Mouse (Mus musculus) intestine, embryonic 16.5 days (tissue): ENCODE measurements around the gene Vps54. TPM values are rescaled to one million over a fixed set of nuclear protein-coding genes. Genes with fewer than 3 reads are reported as not detected.
"Not testable (repeated sequence)": the region's sequence is repeated elsewhere in the genome, so short reads cannot be mapped to it uniquely, and the experiment has no call there.

ENCODE experiments used
- ATAC-seq: fragments of 200-750 bp; cut with Nextera tagmentation; 2 replicates; pipeline ENCODE4 v1.8.0; 2017; ENCODE audit warnings: moderate TSS enrichment, moderate library complexity
- H3K27ac ChIP-seq: fragments of 300-500 bp; sonication (generic); 2 replicates; pipeline ENCODE4 v1.5.1; 2014; ENCODE audit warnings: mild to moderate bottlenecking, low read length
- H3K27me3 ChIP-seq: fragments of 300-500 bp; sonication (generic); replicated peaks from 2 replicates; pipeline ENCODE4 v1.6.1; 2014; ENCODE audit warnings: low read length, control low read depth, mixed read lengths; ENCODE audit not compliant: control insufficient read depth, insufficient read depth
- H3K36me3 ChIP-seq: fragments of 300-500 bp; sonication (generic); 2 replicates; pipeline ENCODE4 v1.6.1; 2014; ENCODE audit warnings: low read length, control low read depth; ENCODE audit not compliant: control insufficient read depth, insufficient read depth
- H3K4me1 ChIP-seq: fragments of 300-500 bp; sonication (generic); 2 replicates; pipeline ENCODE4 v1.6.1; 2014; ENCODE audit warnings: low read length, control low read depth, mixed read lengths; ENCODE audit not compliant: control insufficient read depth, insufficient read depth
- H3K4me2 ChIP-seq: fragments of 300-500 bp; sonication (generic); 2 replicates; pipeline ENCODE4 v1.6.1; 2014; ENCODE audit warnings: low read depth, low read length, control low read depth
- H3K4me3 ChIP-seq: fragments of 300-500 bp; sonication (generic); 2 replicates; pipeline ENCODE4 v1.5.1; 2014; ENCODE audit warnings: mild to moderate bottlenecking, low read length
- H3K9ac ChIP-seq: fragments of 300-500 bp; sonication (generic); 2 replicates; pipeline ENCODE4 v1.6.1; 2014; ENCODE audit warnings: low read depth, low read length
- H3K9me3 ChIP-seq: fragments of 300-500 bp; sonication (generic); 2 replicates; pipeline ENCODE4 v1.6.1; 2016; ENCODE audit warnings: low read length, control low read depth; ENCODE audit not compliant: control insufficient read depth
- WGBS: fragments of 180-500 bp; shearing (Covaris S2); extraction: QIAGEN DNeasy Blood & Tissue Kit; methylation state at CpG from one replicate; pipeline ENCODE4 v1.1.7; 2014; 5-methylcytosine and 5-hydroxymethylcytosine counted together
- polyA plus RNA-seq: library from polyadenylated mRNA; unstranded; fragments of >200 nt; fragmentation: Nextera tagmentation; extraction: Ambion mirVana; gene quantifications from 2 replicates; pipeline ENCODE4 v1.2.1, GENCODE M21; 2015

The Vps54 gene
- polyA plus RNA-seq, result 8.6 and 9.6 TPM in 2 replicates

DNA sequence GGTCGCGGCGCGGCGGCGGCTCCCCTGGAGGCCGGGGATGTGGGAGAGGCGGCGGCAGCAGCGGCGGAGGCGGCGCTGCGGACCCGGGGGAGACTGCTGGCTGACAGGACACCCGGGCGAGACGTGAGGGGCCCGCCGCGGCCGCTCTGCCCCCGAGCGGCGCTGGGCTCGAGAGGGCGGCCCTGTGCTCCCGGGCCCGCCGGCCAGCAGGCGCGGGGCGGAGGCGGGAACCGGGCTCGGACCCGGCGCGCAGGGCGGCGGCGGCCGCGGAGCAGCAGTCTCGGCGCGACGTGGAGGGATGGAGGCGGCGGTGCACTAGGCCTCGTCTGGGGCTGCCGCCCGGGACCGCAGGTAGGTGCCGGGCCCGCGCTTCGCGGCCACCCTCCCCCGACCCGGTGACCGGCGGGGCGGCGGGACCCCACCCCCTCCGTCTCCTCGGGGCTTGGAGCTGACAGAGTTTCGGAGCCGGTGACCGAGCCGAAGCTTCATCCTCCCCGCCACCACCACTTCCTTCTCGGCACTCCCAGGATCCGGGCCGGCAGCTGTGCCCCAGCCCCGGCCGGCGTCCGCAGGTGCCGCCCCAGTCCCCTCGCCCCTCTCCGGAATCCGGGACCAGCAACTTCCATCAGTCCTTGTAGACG is at the start of gene Vps54:
Gene Vps54 (plus strand): TSS at position 261 of the 641 bp plus-strand sequence.
- WGBS, result under 1% methylated on average over 66 of the region's 84 CpGs
- peak; percentile 86 for ATAC-seq
- peak within 1 kb of the TSS; percentile 69 for H3K4me2 ChIP-seq
- no peaks in the 10 kb centered on the region for H3K9me3 ChIP-seq
- H3K36me3 ChIP-seq, result no peaks in the 10 kb centered on the region
- H3K9ac ChIP-seq, result peak within 1 kb of the TSS; percentile 99
- no peaks in the 10 kb centered on the region for H3K27me3 ChIP-seq
- peak within 1 kb of the TSS; percentile 95 for H3K27ac ChIP-seq
- peaks cover 6% of the 10 kb centered on the region for H3K4me1 ChIP-seq
- H3K4me3 ChIP-seq, result peak within 1 kb of the TSS; percentile 89

GRCm38 (mm10) chr11:21191821-21192220 is 47.3 kb upstream of the Vps54 start:
- H3K9me3 ChIP-seq, H3K27ac ChIP-seq, H3K36me3 ChIP-seq, H3K4me3 ChIP-seq, H3K4me2 ChIP-seq, ATAC-seq, H3K9ac ChIP-seq, H3K4me1 ChIP-seq, H3K27me3 ChIP-seq: not testable (repeated sequence)
- 82% methylated on average over 8 of the region's 8 CpGs for WGBS

DNA sequence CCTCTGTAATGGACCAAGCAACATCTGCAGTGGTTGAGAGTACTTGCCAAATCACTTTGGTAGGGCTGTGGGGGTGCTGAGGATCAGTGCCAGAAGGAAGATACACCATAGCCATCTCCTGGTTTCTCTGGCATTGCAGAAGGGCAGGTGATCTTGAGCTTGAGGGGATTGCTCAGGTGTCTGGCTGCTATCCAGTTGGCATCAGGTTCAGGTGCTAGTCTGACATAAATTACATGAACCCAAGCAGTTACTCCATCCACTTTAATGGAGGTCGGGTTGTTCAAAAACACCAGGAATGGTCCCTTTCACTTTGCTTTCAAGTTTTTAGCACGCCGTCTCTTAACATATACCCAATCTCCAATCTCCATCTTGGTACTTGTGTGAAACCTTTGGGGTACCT is 44.2 kb upstream of the Vps54 start:
- H3K9me3 ChIP-seq, result no peaks in the 10 kb centered on the region
- 98% methylated on average over 3 of the region's 3 CpGs for WGBS
- no peaks in the 10 kb centered on the region for H3K36me3 ChIP-seq
- H3K4me3 ChIP-seq, result no peak overlapping the region
- H3K27ac ChIP-seq, result no peak overlapping the region
- ATAC-seq, result no peak
- H3K4me1 ChIP-seq, result no peaks in the 10 kb centered on the region
- no peak overlapping the region for H3K9ac ChIP-seq
- no peak overlapping the region for H3K4me2 ChIP-seq
- no peaks in the 10 kb centered on the region for H3K27me3 ChIP-seq

GRCm38 (mm10) chr11:21209046-21209445 is 30.0 kb upstream of the Vps54 start:
- Histone ChIP-seq H3K27me3 (no peaks in the 10 kb centered on the region), H3K9me3 (no peaks in the 10 kb centered on the region), H3K4me3 (no peak overlapping the region), H3K4me2 (no peak overlapping the region), H3K9ac (no peak overlapping the region), H3K36me3 (no peaks in the 10 kb centered on the region), H3K27ac (no peak overlapping the region), H3K4me1 (no peaks in the 10 kb centered on the region)
- 81% methylated on average over 2 of the region's 2 CpGs for WGBS
- ATAC-seq, result no peak

- not testable (repeated sequence) for H3K27ac ChIP-seq, ATAC-seq, H3K4me2 ChIP-seq, H3K4me3 ChIP-seq, H3K9me3 ChIP-seq, H3K27me3 ChIP-seq, H3K4me1 ChIP-seq, H3K9ac ChIP-seq, H3K36me3 ChIP-seq
- WGBS, result 91% methylated on average over 9 of the region's 9 CpGs
Measured at GRCm38 (mm10) chr11:21209701-21210100, 29.4 kb upstream of the Vps54 start.

DNA sequence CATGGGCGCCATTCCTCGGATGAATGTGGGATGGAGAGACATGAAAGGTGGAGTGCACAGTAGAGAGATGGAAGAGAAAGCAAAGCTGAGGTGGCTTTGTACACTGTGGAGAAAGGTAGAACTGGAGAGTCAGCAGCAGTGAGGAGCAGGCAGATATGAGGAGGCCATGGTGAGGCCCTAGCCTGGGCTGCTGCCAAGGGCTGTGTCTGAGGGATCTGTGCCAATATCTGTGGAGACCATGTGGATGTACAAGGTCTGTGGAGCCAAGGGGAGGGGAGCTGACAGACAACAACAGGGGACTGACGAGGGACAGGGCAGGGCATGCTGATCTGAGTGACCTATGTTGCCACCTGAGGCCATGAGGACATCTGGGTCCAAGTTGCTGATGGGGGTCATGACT is 21.7 kb upstream of the Vps54 start:
- Histone ChIP-seq H3K36me3 (no peaks in the 10 kb centered on the region), H3K27me3 (no peaks in the 10 kb centered on the region), H3K4me3 (no peak overlapping the region), H3K4me1 (no peaks in the 10 kb centered on the region), H3K9ac (no peak overlapping the region), H3K27ac (no peak overlapping the region), H3K9me3 (no peaks in the 10 kb centered on the region), H3K4me2 (no peak overlapping the region)
- WGBS, result 82% methylated on average over 3 of the region's 3 CpGs
- ATAC-seq, result peak; percentile 34; the same call in 1 of the 2 replicates

- no peak overlapping the region for H3K9ac ChIP-seq
- H3K36me3 ChIP-seq, result no peaks in the 10 kb centered on the region
- H3K4me3 ChIP-seq, result no peak overlapping the region
- H3K4me2 ChIP-seq, result no peak overlapping the region
- no peak overlapping the region for H3K27ac ChIP-seq
- 77% methylated on average over 2 of the region's 2 CpGs for WGBS
- ATAC-seq, result no peak
- H3K27me3 ChIP-seq, result no peaks in the 10 kb centered on the region
- peaks cover 7% of the 10 kb centered on the region for H3K4me1 ChIP-seq
- no peaks in the 10 kb centered on the region for H3K9me3 ChIP-seq
Measured at GRCm38 (mm10) chr11:21219281-21219680, 19.8 kb upstream of the Vps54 start.

- Histone ChIP-seq H3K9ac (no peak overlapping the region), H3K36me3 (no peaks in the 10 kb centered on the region), H3K27me3 (no peaks in the 10 kb centered on the region), H3K4me2 (no peak overlapping the region), H3K27ac (no peak overlapping the region), H3K9me3 (no peaks in the 10 kb centered on the region), H3K4me1 (peaks cover 9% of the 10 kb centered on the region), H3K4me3 (no peak overlapping the region)
- ATAC-seq, result no peak
- 89% methylated on average over 8 of the region's 8 CpGs for WGBS
Measured at GRCm38 (mm10) chr11:21219851-21220587, 19.1 kb upstream of the Vps54 start.

- WGBS, result 56% methylated on average over 2 of the region's 2 CpGs
- no peaks in the 10 kb centered on the region for H3K9me3 ChIP-seq
- ATAC-seq, result no peak
Measured at GRCm38 (mm10) chr11:21220754-21221153, 18.3 kb upstream of the Vps54 start.

More at GRCm38 (mm10) chr11:21220754-21221153, 18.3 kb upstream of the Vps54 start:
- no peak overlapping the region for H3K27ac ChIP-seq
- no peak overlapping the region for H3K4me3 ChIP-seq
- H3K4me2 ChIP-seq, result no peak overlapping the region
- no peaks in the 10 kb centered on the region for H3K36me3 ChIP-seq
- no peaks in the 10 kb centered on the region for H3K27me3 ChIP-seq
- peaks cover 9% of the 10 kb centered on the region for H3K4me1 ChIP-seq
- no peak overlapping the region for H3K9ac ChIP-seq
